Mouse (Mus musculus) intestine, embryonic 14.5 days (tissue): ENCODE data around the gene Epor. TPM values are rescaled to one million over a fixed set of nuclear protein-coding genes. Genes with fewer than 3 reads are reported as not detected.
A peak's percentile ranks its signal among the peaks of the same experiment; 100 is the strongest.

Source experiments
- ATAC-seq: fragments of 200-750 bp; cut with Nextera tagmentation; replicated peaks from 2 replicates; pipeline ENCODE4 v1.8.0; 2017; ENCODE audit warnings: low read depth, moderate number of reproducible peaks, moderate TSS enrichment, moderate library complexity; ENCODE audit not compliant: low FRiP score, low TSS enrichment
- DNase-seq: peaks from one replicate; pipeline ENCODE4 v3.0.0-alpha.2; 2018; ENCODE audit warnings: low spot score
- H3K27ac ChIP-seq: fragments of 300-500 bp; sonication (generic); 2 replicates; pipeline ENCODE4 v1.5.1; 2014; ENCODE audit warnings: low read depth, mild to moderate bottlenecking, control low read depth
- H3K27me3 ChIP-seq: fragments of 300-500 bp; sonication (generic); replicated peaks from 2 replicates; pipeline ENCODE4 v1.6.1; 2014; ENCODE audit warnings: low read length, control low read depth; ENCODE audit not compliant: control insufficient read depth, insufficient read depth
- H3K36me3 ChIP-seq: fragments of 300-500 bp; sonication (generic); 2 replicates; pipeline ENCODE4 v1.6.1; 2014; ENCODE audit warnings: low read length, control low read depth; ENCODE audit not compliant: control insufficient read depth, insufficient read depth
- H3K4me1 ChIP-seq: fragments of 300-500 bp; sonication (generic); replicated peaks from 2 replicates; pipeline ENCODE4 v1.6.1; 2014; ENCODE audit warnings: low read length, control low read depth, mixed read lengths; ENCODE audit not compliant: control insufficient read depth, insufficient read depth
- H3K4me2 ChIP-seq: fragments of 300-500 bp; sonication (generic); 2 replicates; pipeline ENCODE4 v1.6.1; 2014; ENCODE audit warnings: low read length
- H3K4me3 ChIP-seq: fragments of 300-500 bp; sonication (generic); 2 replicates; pipeline ENCODE4 v1.5.1; 2014; ENCODE audit warnings: low read depth, low read length, control low read depth, mixed read lengths
- H3K9ac ChIP-seq: fragments of 300-500 bp; sonication (generic); 2 replicates; pipeline ENCODE4 v1.6.1; 2014; ENCODE audit warnings: mild to moderate bottlenecking, low read length
- H3K9me3 ChIP-seq: fragments of 300-500 bp; sonication (generic); 2 replicates; pipeline ENCODE4 v1.6.1; 2016; ENCODE audit warnings: low read length, control low read depth; ENCODE audit not compliant: control insufficient read depth
- WGBS: fragments of 180-500 bp; shearing (Covaris S2); extraction: QIAGEN DNeasy Blood & Tissue Kit; methylation state at CpG from one replicate; pipeline ENCODE4 v1.1.7; 2014; 5-methylcytosine and 5-hydroxymethylcytosine counted together
- polyA plus RNA-seq: library from polyadenylated mRNA; unstranded; fragments of >200 nt; fragmentation: Nextera tagmentation; extraction: Ambion mirVana; gene quantifications from 2 replicates; pipeline ENCODE4 v1.2.1, GENCODE M21; 2014

The Epor gene
- polyA plus RNA-seq, 1 experiment from 2014 or later: 4.2 TPM

DNA sequence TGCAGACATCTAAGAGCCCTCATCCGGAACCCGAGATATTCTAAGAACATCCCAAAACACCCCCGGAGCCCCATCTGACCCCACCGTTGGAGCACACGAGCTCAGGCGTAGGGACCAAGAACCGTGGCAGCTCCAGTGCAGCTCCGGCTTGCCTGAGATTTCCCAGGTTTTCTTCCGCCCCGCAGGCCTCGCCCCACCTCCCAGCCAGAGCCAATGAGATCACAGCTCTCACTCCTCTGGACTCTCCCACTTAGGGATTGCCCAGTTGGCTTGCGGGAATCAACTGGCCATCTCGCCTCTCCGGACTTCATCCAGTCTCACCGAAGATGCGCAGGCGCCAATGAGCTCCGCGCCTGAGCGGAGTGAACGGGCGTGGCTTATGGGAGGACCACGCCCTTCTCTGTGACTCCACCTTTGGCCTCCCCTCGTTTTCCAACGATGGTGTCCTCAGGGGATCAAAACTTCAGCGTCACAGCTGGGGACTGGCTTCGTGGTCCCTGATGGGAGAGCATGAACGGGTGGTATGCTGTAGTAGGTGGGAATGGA lies 36.0 kb downstream of the Epor start, which contains the start of the genes Ccdc159 and Tmem205:
TSS of gene Ccdc159 (plus strand) at position 264 of the 546 bp plus-strand sequence.
TSS of gene Tmem205 (minus strand) at position 349 of the 546 bp plus-strand sequence.
- Histone ChIP-seq H3K36me3 (no peaks in the 10 kb centered on the region), H3K4me2 (peak within 1 kb of the TSS; percentile 80), H3K4me3 (peak within 1 kb of the TSS; percentile 64), H3K27me3 (no peaks in the 10 kb centered on the region), H3K4me1 (peaks cover 14% of the 10 kb centered on the region), H3K9me3 (no peaks in the 10 kb centered on the region), H3K9ac (peak within 1 kb of the TSS; percentile 69), H3K27ac (peak within 1 kb of the TSS; percentile 57; the same call in 1 of the 2 replicates)
- peak; percentile 88 for DNase-seq
- 0% methylated on average over 28 of the region's 28 CpGs for WGBS
- ATAC-seq: peak; percentile 99

DNA sequence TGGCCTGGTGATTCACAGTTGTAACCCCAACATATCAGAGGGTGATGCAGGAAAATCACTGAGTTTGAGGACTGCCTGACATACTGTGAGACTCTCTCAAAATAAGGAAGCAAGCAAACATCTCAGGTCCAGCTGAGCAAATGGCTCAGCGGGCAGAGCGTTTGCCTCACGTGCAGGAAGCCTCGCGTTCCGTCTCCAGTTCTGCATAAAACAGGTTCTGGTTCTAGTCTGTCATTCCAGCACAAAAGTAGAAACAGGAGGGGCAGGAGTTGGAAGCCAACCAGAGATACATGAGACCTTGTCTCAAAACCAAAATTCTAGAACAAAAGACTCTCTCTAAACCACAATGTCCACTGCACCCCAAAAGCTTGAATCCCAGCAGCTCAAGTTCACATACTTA lies 36.5 kb downstream of the Epor start:
- Histone ChIP-seq H3K36me3 (no peaks in the 10 kb centered on the region), H3K9me3 (no peaks in the 10 kb centered on the region), H3K27ac (peak overlapping the region; percentile 57; the same call in 1 of the 2 replicates), H3K4me3 (peak overlapping the region; percentile 64), H3K27me3 (no peaks in the 10 kb centered on the region), H3K9ac (peak overlapping the region; percentile 69), H3K4me1 (peaks cover 14% of the 10 kb centered on the region), H3K4me2 (peak overlapping the region; percentile 80)
- WGBS: 0% methylated on average over 6 of the region's 6 CpGs
- ATAC-seq (peak; percentile 9; the same call in 1 of the 2 replicates), DNase-seq (no peak)

DNA sequence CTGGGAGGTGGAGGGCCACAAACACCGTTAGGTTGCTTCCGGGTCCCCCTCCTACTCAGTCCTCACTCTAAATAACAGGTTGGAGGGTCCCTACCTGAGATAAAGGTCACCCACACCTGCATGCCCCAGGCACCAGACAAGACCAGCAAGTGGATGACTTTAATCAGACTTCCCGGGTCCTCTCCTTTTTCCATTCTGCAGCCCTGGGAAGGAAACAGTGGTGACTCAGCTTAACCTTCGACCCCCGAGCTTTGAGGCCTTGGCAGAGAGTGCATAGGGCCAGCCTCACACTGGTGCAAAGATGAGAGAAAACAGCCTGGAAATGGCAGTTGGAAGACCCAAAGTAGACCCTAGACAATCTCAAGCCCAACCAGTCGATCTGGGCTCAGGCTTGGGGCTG lies 37.2 kb downstream of the Epor start:
- DNase-seq (peak; percentile 52), ATAC-seq (no peak)
- H3K4me1 ChIP-seq: peaks cover 14% of the 10 kb centered on the region
- H3K9ac ChIP-seq: no peak overlapping the region
- peak overlapping the region; percentile 80 for H3K4me2 ChIP-seq
- no peaks in the 10 kb centered on the region for H3K36me3 ChIP-seq
- no peak overlapping the region; the same call in 1 of the 2 replicates for H3K27ac ChIP-seq
- H3K9me3 ChIP-seq: no peaks in the 10 kb centered on the region
- H3K27me3 ChIP-seq: no peaks in the 10 kb centered on the region
- peak overlapping the region; percentile 64 for H3K4me3 ChIP-seq
- 76% methylated on average over 6 of the region's 6 CpGs for WGBS

DNA sequence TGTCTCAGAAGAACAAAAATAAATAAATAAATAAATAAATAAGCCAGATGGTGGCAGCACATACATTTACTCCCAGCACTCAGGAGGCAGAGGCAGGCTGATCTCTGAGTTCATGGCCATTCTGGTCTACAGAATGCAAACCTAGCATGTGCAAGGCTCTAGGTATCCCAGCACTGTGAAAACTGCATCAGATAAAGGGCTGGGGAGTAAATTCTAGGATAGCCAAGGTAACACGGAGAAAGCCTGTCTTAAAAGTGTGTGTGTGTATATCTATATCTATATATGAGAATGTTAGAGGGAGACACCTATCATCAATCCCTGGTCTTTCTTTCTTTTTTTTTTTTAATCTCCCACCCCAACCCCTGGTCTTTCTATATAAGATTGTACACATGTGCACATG lies 37.8 kb downstream of the Epor start:
- no peak for ATAC-seq
- 100% methylated on average over 1 of the region's 1 CpGs for WGBS
- H3K9ac ChIP-seq: no peak overlapping the region

DNA sequence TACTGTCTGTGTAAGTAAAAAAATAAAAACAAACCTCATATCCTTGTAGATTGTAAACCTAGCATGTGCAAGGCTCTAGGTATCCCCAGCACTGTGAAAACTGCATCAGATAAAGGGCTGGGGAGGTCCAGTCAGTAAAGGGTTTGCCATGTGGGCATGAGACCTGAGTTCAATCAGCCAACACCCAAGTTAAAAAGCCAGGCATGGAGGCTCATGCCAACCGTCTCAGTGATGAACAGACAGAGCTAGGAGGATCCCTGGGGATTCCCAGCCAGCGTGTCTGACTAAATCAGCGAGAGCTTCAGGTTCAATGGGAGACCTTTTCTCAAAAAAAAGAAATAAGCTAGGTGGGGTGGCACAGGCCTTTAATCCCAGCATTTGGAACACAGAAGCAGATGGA lies 38.3 kb downstream of the Epor start:
- Histone ChIP-seq H3K27ac (no peak overlapping the region), H3K4me3 (no peak overlapping the region), H3K4me1 (peaks cover 14% of the 10 kb centered on the region), H3K9ac (no peak overlapping the region), H3K4me2 (no peak overlapping the region), H3K27me3 (no peaks in the 10 kb centered on the region), H3K9me3 (no peaks in the 10 kb centered on the region), H3K36me3 (no peaks in the 10 kb centered on the region)
- DNase-seq (no peak), ATAC-seq (no peak)
- WGBS: 93% methylated on average over 3 of the region's 3 CpGs

More for the DNA sequence above, 37.8 kb downstream of the Epor start:
- Histone ChIP-seq H3K27me3 (no peaks in the 10 kb centered on the region), H3K4me2 (no peak overlapping the region), H3K36me3 (no peaks in the 10 kb centered on the region), H3K4me3 (no peak overlapping the region), H3K4me1 (peaks cover 14% of the 10 kb centered on the region), H3K9me3 (no peaks in the 10 kb centered on the region), H3K27ac (no peak overlapping the region)
- DNase-seq: peak; percentile 48

DNA sequence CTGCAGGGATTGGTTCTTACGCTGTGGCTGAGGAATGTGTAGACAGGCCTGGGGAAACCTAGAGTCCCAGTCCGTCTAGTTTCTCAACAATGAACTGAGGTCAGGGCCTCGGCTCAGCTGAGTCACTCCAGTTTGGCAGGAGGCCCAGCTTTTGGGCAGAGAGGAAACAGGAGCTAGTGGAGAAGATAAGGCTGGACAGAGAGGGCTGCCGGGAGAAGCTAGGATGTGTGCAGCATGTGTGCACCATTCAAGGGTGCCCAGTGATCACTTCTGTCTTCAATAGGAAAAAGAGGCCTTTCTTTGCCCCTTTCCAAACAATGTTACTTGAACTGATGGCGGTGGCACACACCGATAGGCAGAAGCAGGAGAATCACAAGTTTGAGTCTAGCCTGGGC lies 39.2 kb downstream of the Epor start:
- DNase-seq (no peak), ATAC-seq (no peak)
- no peaks in the 10 kb centered on the region for H3K36me3 ChIP-seq
- H3K4me1 ChIP-seq: peaks cover 14% of the 10 kb centered on the region
- WGBS: 58% methylated on average over 6 of the region's 6 CpGs
- no peak overlapping the region for H3K9ac ChIP-seq
- H3K4me3 ChIP-seq: no peak overlapping the region
- no peaks in the 10 kb centered on the region for H3K27me3 ChIP-seq
- no peaks in the 10 kb centered on the region for H3K9me3 ChIP-seq
- H3K27ac ChIP-seq: no peak overlapping the region
- no peak overlapping the region for H3K4me2 ChIP-seq

DNA sequence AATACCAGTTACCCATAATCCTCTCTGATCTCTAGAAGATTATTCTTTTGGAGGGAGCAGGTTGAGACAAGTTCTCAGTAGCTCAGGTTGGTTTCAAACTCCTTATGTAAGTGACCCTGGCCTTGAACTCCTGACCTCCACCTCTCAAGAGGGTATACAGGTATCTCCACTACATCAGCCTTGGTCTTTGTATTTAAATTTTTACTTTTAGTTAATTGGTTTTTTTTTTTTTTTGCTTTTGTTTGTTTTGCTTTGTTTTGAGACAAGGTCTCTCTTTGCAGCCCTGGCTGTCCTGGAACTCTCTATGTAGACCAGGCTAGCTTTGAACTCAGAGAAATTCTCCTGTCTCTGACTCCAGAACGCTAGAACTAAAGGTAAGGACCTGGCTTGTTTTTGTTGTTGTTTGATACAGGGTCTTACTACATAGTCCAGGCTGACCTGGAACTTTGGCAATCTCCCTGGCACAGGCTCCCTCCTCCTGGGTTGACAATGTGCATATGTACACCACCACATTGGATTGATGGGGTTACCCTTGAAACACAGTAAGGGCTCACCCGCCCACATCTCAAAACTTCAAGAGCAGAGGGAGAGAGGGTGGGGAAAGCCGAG lies 39.7 kb downstream of the Epor start:
- H3K27me3 ChIP-seq: no peaks in the 10 kb centered on the region
- no peaks in the 10 kb centered on the region for H3K9me3 ChIP-seq
- no peak overlapping the region for H3K4me3 ChIP-seq
- 57% methylated on average over 3 of the region's 3 CpGs for WGBS
- ATAC-seq (no peak), DNase-seq (peak; percentile 51)
- H3K9ac ChIP-seq: no peak overlapping the region
- peaks cover 14% of the 10 kb centered on the region for H3K4me1 ChIP-seq
- no peak overlapping the region for H3K4me2 ChIP-seq
- no peak overlapping the region for H3K27ac ChIP-seq
- no peaks in the 10 kb centered on the region for H3K36me3 ChIP-seq

DNA sequence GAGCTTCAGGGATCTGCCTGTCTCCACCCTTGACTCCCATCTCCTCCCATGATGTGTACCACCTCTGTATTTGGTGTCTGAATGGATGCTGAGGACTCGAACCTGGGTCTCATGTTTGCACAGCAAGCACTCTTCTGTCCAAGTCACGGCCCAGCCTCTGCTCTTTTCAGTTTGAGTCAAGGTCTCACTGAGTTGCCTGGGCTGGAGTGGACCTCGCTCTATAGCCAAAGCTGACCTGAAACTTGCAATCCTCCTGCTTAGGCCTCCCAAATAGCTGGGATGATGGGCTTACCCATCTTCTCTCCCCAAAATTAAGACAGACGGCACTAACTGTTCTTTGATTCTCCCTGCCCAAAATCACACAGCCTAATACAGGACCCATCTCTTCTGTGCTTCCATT lies 40.3 kb downstream of the Epor start:
- H3K36me3 ChIP-seq: no peaks in the 10 kb centered on the region
- no peak overlapping the region for H3K9ac ChIP-seq
- H3K9me3 ChIP-seq: no peaks in the 10 kb centered on the region
- peaks cover 14% of the 10 kb centered on the region for H3K4me1 ChIP-seq
- no peak overlapping the region for H3K4me2 ChIP-seq
- H3K4me3 ChIP-seq: no peak overlapping the region
- WGBS: 87% methylated on average over 4 of the region's 4 CpGs
- no peaks in the 10 kb centered on the region for H3K27me3 ChIP-seq
- ATAC-seq (no peak), DNase-seq (peak; percentile 47)
- H3K27ac ChIP-seq: no peak overlapping the region
